Mouse (Mus musculus): Measurements from ENCODE around the gene Pou5f2. TPM values are rescaled to one million over a fixed set of nuclear protein-coding genes. Genes with fewer than 3 reads are reported as not detected.

The Pou5f2 gene
- polyA plus RNA-seq (2015; fragmentation: Illumina TruSeq; extraction: RNeasy Lipid Tissue Mini Kit (QIAGEN cat#74804); ENCODE audit: low read depth, low replicate concordance): not detected

GRCm38 (mm10) chr13:78024683-78025294, at the start of gene Pou5f2:
TSS of gene Pou5f2 (plus strand) at chr13:78024902.

Other genes with a start within 250 kb of the Pou5f2 start
- 54.5 TPM for gene Nr2f1, start 174.9 kb downstream of the Pou5f2 start, polyA plus RNA-seq (2015; fragmentation: Illumina TruSeq; extraction: RNeasy Lipid Tissue Mini Kit (QIAGEN cat#74804); ENCODE audit: low read depth, low replicate concordance)

Data from brain, adult 10 weeks (tissue).